Mouse (Mus musculus) liver, embryonic 11.5 days (tissue): Measurements from ENCODE around the gene Spdye4b. TPM values are rescaled to one million over a fixed set of nuclear protein-coding genes. Genes with fewer than 3 reads are reported as not detected.
"Not testable (repeated sequence)": the region's sequence is repeated elsewhere in the genome, so short reads cannot be mapped to it uniquely, and the experiment has no call there.

ENCODE experiments used
- ATAC-seq: fragments of 200-750 bp; cut with Nextera tagmentation; replicated peaks from 2 replicates; pipeline ENCODE4 v1.8.0; 2017; ENCODE audit warnings: moderate number of reproducible peaks, mild to moderate bottlenecking, moderate TSS enrichment, moderate library complexity; ENCODE audit not compliant: low FRiP score
- DNase-seq: peaks from one replicate; pipeline ENCODE4 v3.0.0-alpha.2; 2017; ENCODE audit warnings: low spot score
- H3K27ac ChIP-seq: fragments of 300-500 bp; sonication (generic); 2 replicates; pipeline ENCODE4 v1.5.1; 2014; ENCODE audit warnings: mild to moderate bottlenecking, low read depth, low read length, control low read depth
- H3K27me3 ChIP-seq: fragments of 300-500 bp; sonication (generic); replicated peaks from 2 replicates; pipeline ENCODE4 v1.6.1; 2014; ENCODE audit warnings: low read length, mixed read lengths; ENCODE audit not compliant: control insufficient read depth, insufficient read depth
- H3K36me3 ChIP-seq: fragments of 300-500 bp; sonication (generic); 2 replicates; pipeline ENCODE4 v1.6.1; 2014; ENCODE audit warnings: mild to moderate bottlenecking, low read length, moderate library complexity, mixed read lengths; ENCODE audit not compliant: control insufficient read depth, insufficient read depth
- H3K4me1 ChIP-seq: fragments of 300-500 bp; sonication (generic); replicated peaks from 2 replicates; pipeline ENCODE4 v1.6.1; 2014; ENCODE audit warnings: low read length, mixed read lengths; ENCODE audit not compliant: control insufficient read depth, insufficient read depth
- H3K4me2 ChIP-seq: fragments of 300-500 bp; sonication (generic); 2 replicates; pipeline ENCODE4 v1.6.1; 2014; ENCODE audit warnings: mild to moderate bottlenecking, control low read depth, moderate library complexity
- H3K4me3 ChIP-seq: fragments of 300-500 bp; sonication (generic); 2 replicates; pipeline ENCODE4 v1.5.1; 2014; ENCODE audit warnings: low read depth, low read length, control low read depth
- H3K9ac ChIP-seq: fragments of 300-500 bp; sonication (generic); 2 replicates; pipeline ENCODE4 v1.6.1; 2014; ENCODE audit warnings: low read depth, low read length, control low read depth
- H3K9me3 ChIP-seq: fragments of 300-500 bp; sonication (generic); 2 replicates; pipeline ENCODE4 v1.6.1; 2016; ENCODE audit warnings: low read length, inconsistent platforms, mixed read lengths; ENCODE audit not compliant: control insufficient read depth
- WGBS: fragments of 180-500 bp; shearing (Covaris S2); extraction: QIAGEN DNeasy Blood & Tissue Kit; methylation state at CpG from one replicate; pipeline ENCODE4 v1.1.7; 2014; 5-methylcytosine and 5-hydroxymethylcytosine counted together
- polyA plus RNA-seq: library from polyadenylated mRNA; unstranded; fragments of >200 nt; fragmentation: Nextera tagmentation; extraction: Ambion mirVana; gene quantifications from 2 replicates; pipeline ENCODE4 v1.2.1, GENCODE M21; 2014

Spdye4b gene
- polyA plus RNA-seq, 1 experiment from 2014 or later, result not detected

DNA sequence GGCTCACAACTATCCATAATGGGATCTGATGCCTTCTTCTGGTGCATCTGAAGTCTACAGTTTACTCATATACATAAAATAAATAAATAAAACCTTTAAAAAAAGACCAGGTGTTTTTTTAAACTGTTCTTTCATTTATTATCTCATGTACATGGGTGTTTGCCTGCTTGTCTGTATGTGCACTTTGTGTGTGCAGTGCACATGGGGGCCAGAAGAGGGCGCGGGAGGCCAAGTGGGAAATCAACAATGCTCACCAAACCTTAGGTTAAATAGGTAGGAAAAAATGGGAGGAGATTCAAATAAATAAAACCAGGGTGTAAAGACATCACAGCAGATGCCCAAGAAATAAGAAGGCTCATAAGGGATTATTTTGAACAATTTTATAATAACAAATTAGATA, 30.8 kb upstream of the Spdye4b start:
- no peaks in the 10 kb centered on the region; the same call in 1 of the 2 replicates for H3K27me3 ChIP-seq
- DNase-seq (no peak), ATAC-seq (no peak)
- no peak overlapping the region for H3K27ac ChIP-seq
- no peak overlapping the region for H3K4me2 ChIP-seq
- H3K4me1 ChIP-seq, result no peaks in the 10 kb centered on the region
- H3K9me3 ChIP-seq, result peaks cover 2% of the 10 kb centered on the region
- 91% methylated on average over 2 of the region's 2 CpGs for WGBS
- H3K4me3 ChIP-seq, result no peak overlapping the region
- no peaks in the 10 kb centered on the region for H3K36me3 ChIP-seq
- H3K9ac ChIP-seq, result no peak overlapping the region

DNA sequence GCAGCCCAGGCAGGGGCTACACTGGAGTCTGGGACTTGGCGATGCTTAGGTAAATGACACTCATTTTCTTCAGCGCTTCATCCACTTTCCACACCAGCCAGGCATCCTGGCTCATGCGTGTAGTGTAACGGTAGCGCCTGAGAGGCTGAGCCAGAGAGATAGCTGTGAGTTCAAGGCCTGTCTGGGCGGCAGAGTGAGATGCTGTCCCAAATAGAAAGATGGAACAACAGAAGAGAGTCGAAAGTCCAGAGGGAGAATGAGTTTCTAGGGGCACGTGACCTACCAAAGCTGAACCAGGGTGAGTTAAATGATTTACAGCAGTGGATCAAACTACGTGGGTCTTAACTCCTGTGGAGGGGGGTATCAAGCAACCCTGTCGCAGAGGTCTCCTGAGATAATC, 27.1 kb upstream of the Spdye4b start:
- H3K4me1 ChIP-seq, result no peaks in the 10 kb centered on the region
- DNase-seq (no peak), ATAC-seq (no peak)
- no peak overlapping the region for H3K4me3 ChIP-seq
- WGBS, result 84% methylated on average over 10 of the region's 10 CpGs
- H3K27me3 ChIP-seq, result peaks cover 27% of the 10 kb centered on the region
- H3K9ac ChIP-seq, result no peak overlapping the region
- H3K27ac ChIP-seq, result no peak overlapping the region
- no peak overlapping the region for H3K4me2 ChIP-seq
- H3K9me3 ChIP-seq, result peaks cover 2% of the 10 kb centered on the region
- H3K36me3 ChIP-seq, result no peaks in the 10 kb centered on the region

DNA sequence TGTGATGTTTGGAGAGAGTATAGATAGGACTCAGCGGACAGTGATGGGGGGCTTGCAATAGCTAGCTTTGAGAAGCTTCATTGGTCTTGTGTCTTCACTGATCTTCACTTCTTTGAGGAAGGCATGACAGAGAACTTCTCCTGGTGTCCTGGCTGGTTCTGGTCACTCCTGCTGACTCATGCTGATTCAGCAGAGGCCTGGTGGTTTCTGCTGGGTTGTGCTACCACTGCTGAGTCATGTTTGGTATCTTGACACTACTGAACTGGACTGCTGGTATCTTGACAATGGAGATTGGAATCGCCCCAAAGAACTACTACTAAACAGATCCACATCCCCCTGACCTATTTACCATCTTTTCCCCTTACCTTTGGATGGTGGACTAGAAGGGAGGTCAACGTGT, 25.3 kb upstream of the Spdye4b start:
- H3K27ac ChIP-seq, result no peak overlapping the region
- no peak overlapping the region for H3K9ac ChIP-seq
- H3K4me2 ChIP-seq, result no peak overlapping the region
- WGBS, result 75% methylated on average over 3 of the region's 3 CpGs
- DNase-seq, result no peak
- no peak overlapping the region for H3K4me3 ChIP-seq
- H3K9me3 ChIP-seq, result no peaks in the 10 kb centered on the region; the same call in none of the 2 replicates
- H3K27me3 ChIP-seq, result peaks cover 32% of the 10 kb centered on the region
- no peaks in the 10 kb centered on the region for H3K36me3 ChIP-seq
- ATAC-seq, result no peak
- no peaks in the 10 kb centered on the region for H3K4me1 ChIP-seq

DNA sequence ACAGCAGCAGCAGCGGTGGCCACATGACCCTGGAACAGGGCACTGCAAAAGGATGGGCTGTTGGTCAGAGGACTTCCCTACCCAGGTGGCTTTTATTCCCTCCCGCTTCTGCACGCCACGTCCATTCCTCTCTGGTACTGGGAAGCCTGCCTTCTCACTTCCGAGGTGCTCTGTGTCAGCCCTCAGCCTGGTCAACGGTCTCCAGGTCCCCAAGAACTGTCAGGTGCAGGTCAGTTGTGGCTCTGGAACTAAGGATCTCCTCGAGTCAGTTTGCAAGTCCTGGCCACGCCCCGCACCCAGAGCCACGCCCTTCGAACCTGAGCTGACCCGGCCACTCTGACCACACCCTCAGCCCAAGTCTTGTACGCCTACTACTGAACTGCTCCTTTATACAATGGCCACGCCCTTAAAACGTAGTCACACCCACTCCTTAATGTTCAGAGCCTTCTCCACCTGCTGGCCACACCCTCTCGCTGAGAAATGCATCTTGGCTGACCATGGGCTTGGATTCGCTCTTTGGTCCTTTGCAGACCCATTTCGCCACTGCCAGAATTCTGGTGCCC, 15.2 kb upstream of the Spdye4b start:
- peak overlapping the region; percentile 49 for H3K4me2 ChIP-seq
- H3K9me3 ChIP-seq, result no peaks in the 10 kb centered on the region
- no peak overlapping the region; the same call in 1 of the 2 replicates for H3K9ac ChIP-seq
- no peak overlapping the region for H3K4me3 ChIP-seq
- H3K27me3 ChIP-seq, result 0 out of 2 replicates have a peak, but pooled peaks cover 3% of the 10 kb centered on the region
- 0 out of 2 replicates have a peak, but pooled peaks cover 4% of the 10 kb centered on the region for H3K4me1 ChIP-seq
- peak; percentile 41 for DNase-seq
- H3K36me3 ChIP-seq, result no peaks in the 10 kb centered on the region
- 15% methylated on average over 18 of the region's 18 CpGs for WGBS
- no peak overlapping the region for H3K27ac ChIP-seq
- no peak; the same call in 1 of the 2 replicates for ATAC-seq

DNA sequence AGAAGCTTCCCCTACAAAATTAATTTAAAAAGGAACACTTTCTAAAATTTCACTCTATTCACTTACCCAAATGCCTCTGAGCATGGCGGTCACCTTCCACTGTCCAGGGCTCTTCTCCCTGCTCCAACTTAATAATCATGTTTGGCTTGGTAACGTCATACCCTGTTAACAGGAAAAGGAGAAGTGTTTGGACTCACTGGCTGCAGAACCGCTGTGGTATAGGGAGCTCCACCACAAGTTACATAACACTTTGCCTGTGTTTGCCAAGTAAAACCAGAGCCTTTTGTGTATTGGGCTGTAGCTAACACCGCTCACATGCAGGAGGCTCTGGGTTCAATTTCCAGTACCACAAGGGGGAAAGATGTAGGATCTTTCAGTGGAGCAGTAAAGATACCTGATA, 4.8 kb upstream of the Spdye4b start:
- no peak for ATAC-seq
- no peak overlapping the region for H3K4me2 ChIP-seq
- no peak overlapping the region for H3K27ac ChIP-seq
- H3K4me1 ChIP-seq, result peaks cover 10% of the 10 kb centered on the region
- H3K36me3 ChIP-seq, result peaks cover 58% of the 10 kb centered on the region
- H3K27me3 ChIP-seq, result no peaks in the 10 kb centered on the region
- WGBS, result 87% methylated on average over 4 of the region's 4 CpGs
- no peak overlapping the region for H3K4me3 ChIP-seq
- no peak for DNase-seq
- no peak overlapping the region for H3K9ac ChIP-seq
- peaks cover 10% of the 10 kb centered on the region for H3K9me3 ChIP-seq

DNA sequence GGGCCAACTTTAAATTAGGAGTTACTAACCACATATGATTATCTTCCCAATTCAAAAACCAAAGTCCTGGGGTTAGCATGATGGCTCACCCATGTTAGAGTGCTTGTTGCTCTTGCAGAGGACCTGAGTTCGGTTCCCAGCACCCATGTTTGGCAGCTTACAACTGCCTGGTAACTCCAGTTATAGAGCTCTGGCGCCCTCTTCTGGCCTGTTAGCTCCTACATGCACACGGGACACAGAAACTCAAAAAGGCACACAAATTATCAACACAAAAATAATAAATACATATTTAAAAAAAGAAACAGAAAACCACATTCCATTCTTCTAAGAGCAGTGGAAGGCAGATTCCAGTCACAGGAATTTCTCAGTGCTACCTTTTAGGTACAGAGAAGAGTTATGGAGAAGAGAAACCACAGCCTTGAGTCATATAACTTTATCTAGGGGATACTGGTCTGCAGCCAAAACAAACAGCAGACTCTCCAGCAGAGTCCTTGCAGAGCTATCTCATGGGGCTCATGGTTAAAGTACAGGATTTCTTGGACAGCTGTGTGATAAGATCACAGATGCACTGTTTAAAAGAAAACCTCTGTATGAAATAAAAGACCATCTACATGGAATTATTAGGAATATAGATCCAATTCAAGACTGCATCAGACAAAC, 3.1 kb upstream of the Spdye4b start:
- 90% methylated on average over 3 of the region's 3 CpGs for WGBS
- Histone ChIP-seq H3K27me3 (no peaks in the 10 kb centered on the region), H3K27ac (no peak overlapping the region), H3K9ac (no peak overlapping the region), H3K9me3 (peaks cover 8% of the 10 kb centered on the region), H3K36me3 (peaks cover 50% of the 10 kb centered on the region), H3K4me3 (no peak overlapping the region), H3K4me1 (peaks cover 10% of the 10 kb centered on the region), H3K4me2 (no peak overlapping the region)
- DNase-seq, result no peak
- no peak for ATAC-seq

DNA sequence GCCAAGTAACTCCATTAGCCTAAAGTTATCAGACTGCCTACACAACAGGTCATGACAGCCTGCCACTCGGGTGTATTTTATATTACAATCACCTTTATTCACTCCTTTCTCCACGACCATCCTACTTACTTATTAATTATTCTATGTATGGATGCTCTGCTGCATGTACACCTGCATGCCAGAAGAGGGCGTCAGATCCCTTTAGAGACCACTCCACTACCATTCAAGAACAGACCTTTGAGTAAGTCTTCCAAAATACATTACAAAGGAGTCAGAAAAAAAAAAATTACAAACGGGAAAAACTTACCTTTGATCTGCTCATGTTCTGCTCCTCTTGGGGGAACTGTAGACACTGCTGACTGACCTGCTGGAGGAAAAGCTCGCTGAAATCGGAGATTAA, 1.6 kb upstream of the Spdye4b start:
- H3K4me2 ChIP-seq, result peak overlapping the region; percentile 80; the same call in 1 of the 2 replicates
- peaks cover 10% of the 10 kb centered on the region for H3K4me1 ChIP-seq
- no peak for DNase-seq
- ATAC-seq, result no peak
- peak overlapping the region; percentile 71 for H3K4me3 ChIP-seq
- H3K36me3 ChIP-seq, result peaks cover 35% of the 10 kb centered on the region
- no peak overlapping the region for H3K27ac ChIP-seq
- H3K9me3 ChIP-seq, result peaks cover 4% of the 10 kb centered on the region
- H3K9ac ChIP-seq, result no peak overlapping the region
- H3K27me3 ChIP-seq, result no peaks in the 10 kb centered on the region
- WGBS, result 40% methylated on average over 6 of the region's 6 CpGs

DNA sequence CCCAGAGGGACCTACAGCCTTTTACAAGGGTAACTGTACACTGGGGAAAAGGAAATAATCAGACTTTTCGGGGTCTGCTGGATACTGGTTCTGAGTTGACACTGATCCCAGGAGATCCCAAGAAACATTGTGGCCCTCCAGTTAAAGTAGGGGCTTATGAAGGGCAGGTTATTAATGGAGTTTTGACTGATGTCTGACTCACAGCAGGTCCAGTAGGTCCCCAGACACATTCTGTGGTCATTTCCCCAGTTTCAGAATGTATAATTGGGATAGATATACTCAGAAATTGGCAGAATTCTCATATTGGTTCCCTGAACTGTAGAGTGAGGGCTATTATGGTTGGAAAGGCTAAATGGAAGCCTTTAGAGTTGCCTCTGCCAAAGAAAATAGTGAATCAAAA, 7.2 kb downstream of the Spdye4b start:
- H3K36me3 ChIP-seq, H3K9me3 ChIP-seq, ATAC-seq, H3K27ac ChIP-seq, DNase-seq, H3K27me3 ChIP-seq, H3K4me2 ChIP-seq, H3K4me3 ChIP-seq, H3K9ac ChIP-seq, H3K4me1 ChIP-seq: not testable (repeated sequence)
- no CpG with 5 or more reads among the region's 1 CpGs for WGBS

DNA sequence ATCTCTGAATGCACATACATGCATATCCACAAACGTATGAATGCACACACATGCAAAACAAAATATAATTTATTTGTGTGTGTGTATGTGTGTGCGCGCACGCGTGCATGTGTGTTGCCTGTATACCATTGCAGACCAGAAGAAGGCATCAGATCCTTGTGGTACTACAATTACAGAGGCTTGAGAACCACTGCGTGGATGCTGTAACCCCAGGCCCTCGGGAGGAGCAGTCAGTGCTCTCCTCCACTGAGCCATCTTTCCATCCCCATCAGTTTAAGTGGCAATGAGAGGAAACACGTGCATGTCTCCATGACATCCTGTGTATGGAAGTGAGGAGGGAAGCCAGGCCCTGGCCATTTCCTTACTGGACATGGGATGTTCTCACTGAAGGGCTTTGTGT, 12.0 kb downstream of the Spdye4b start:
- Histone ChIP-seq H3K4me3 (no peak overlapping the region), H3K27ac (no peak overlapping the region), H3K27me3 (0 out of 2 replicates have a peak, but pooled peaks cover 4% of the 10 kb centered on the region), H3K9ac (no peak overlapping the region), H3K4me2 (no peak overlapping the region), H3K4me1 (no peaks in the 10 kb centered on the region), H3K36me3 (no peaks in the 10 kb centered on the region), H3K9me3 (no peaks in the 10 kb centered on the region)
- DNase-seq (no peak), ATAC-seq (no peak)
- 80% methylated on average over 8 of the region's 8 CpGs for WGBS
